In the genomic region with DNA sequence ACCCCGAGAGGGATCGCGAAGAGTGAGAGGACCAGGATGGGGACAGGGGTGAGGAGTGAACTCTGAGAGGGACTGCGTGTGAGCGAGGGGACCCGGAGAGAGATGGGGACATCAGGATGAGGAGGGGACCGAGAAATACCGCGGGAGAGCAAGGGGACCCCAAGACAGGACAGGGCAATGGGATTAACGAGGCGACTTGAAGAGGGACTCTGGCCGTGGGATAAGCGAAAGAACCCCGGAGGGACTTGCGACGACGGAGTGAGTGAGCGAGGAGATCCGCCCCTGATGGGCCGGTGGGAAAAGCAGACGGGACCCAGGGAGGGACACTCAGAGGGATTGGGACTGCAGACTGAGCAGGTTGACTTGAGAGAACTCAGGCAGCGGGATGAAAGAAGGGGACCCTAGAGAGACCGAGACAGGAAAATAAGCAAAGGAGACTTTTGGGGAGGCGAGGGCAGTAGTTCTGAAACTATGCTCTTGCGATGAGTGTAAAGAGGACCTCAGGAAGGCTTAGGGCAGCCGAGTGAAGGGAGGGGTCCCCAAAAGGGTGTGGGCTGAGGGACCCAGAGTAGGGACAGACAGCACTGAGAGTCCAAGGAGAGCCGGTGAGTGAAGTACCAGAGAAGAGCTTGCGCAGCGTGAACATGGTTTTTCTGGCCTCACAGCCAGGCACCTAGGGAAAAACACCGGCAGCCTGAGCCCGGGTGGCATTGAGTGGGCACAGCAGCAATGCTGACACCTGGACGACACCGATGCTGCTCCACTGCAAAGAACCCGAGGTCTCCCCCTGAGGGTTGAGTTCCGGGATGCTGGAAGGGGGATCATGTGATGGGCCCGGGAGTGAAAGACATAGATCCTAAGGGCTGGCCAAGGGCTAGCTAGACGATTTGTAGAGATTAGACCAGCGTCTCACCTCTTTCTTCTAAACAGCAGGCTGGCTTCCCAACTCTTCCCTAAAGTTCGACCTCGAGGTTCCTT, we compare ENCODE assay signal across 8 mouse cellular contexts. TPM values are rescaled to one million over a fixed set of nuclear protein-coding genes. Genes with fewer than 3 reads are reported as not detected.
A peak's percentile ranks its signal among the peaks of the same experiment; 100 is the strongest.
DNase-seq lines count a peak whose midpoint lies in the region; ATAC-seq and TF ChIP-seq lines count a peak whose summit lies in the region.

No protein-coding gene starts in this region.

- H3K27ac ChIP-seq in gastrocnemius, adult 2 months, result peak overlapping the region; percentile 85
- 0 out of 2 replicates have a peak overlapping the region, but pooled peaks have one; percentile 12 for H3K27ac ChIP-seq in MEL (ENCODE audit: control insufficient read depth, low read depth, low read length)
- H3K27ac ChIP-seq in forebrain, embryonic 11.5 days (ENCODE audit: low read depth, low read length), result no peak overlapping the region
- H3K27ac ChIP-seq in kidney, embryonic 16.5 days (ENCODE audit: low read length), result 0 out of 2 replicates have a peak overlapping the region, but pooled peaks have one; percentile 6
- no peak overlapping the region for H3K27ac ChIP-seq in midbrain, embryonic 16.5 days (ENCODE audit: low read length)

- no peak for TF ChIP-seq POLR2A in MEL (IDR thresholded peaks at IDR 0.05; ENCODE audit: control insufficient read depth in 1 of 2, insufficient read depth in 1 of 2, low read depth in 1 of 2, low read length in 2 of 2, poor library complexity in 1 of 2)

- peak overlapping the region; percentile 70 for H3K9ac ChIP-seq in MEL (ENCODE audit: control insufficient read depth, low read depth, low read length, poor library complexity, severe bottlenecking)
- peak overlapping the region; percentile 60 for H3K9ac ChIP-seq in forebrain, embryonic 11.5 days (ENCODE audit: low read length)
- peak overlapping the region; percentile 74 for H3K9ac ChIP-seq in kidney, embryonic 16.5 days (replicated peaks; ENCODE audit: low read length)
- peak overlapping the region; percentile 68 for H3K9ac ChIP-seq in midbrain, embryonic 16.5 days (ENCODE audit: low read depth, low read length)

- H3K36me3 ChIP-seq in MEL (ENCODE audit: control insufficient read depth in 1 of 2, insufficient read depth in 2 of 2, low read length in 2 of 2), result peaks cover 0 to 33% of the 10 kb centered on the region in 2 experiments; a peak in 2 of 4 replicates
- H3K36me3 ChIP-seq in forebrain, embryonic 11.5 days (ENCODE audit: control insufficient read depth, insufficient read depth, low read length), result no peaks in the 10 kb centered on the region
- no peaks in the 10 kb centered on the region for H3K36me3 ChIP-seq in kidney, embryonic 16.5 days (ENCODE audit: insufficient read depth, low read length)
- H3K36me3 ChIP-seq in midbrain, embryonic 16.5 days (ENCODE audit: control insufficient read depth, insufficient read depth, low read length), result no peaks in the 10 kb centered on the region

- H3K27me3 ChIP-seq in MEL (ENCODE audit: control insufficient read depth in 1 of 2, insufficient read depth in 2 of 2, low read length in 2 of 2), result no peaks in the 10 kb centered on the region
- H3K27me3 ChIP-seq in forebrain, embryonic 11.5 days (ENCODE audit: control insufficient read depth, insufficient read depth, low read length), result peaks cover 4% of the 10 kb centered on the region; the same call in 1 of the 2 replicates
- 0 out of 2 replicates have a peak, but pooled peaks cover 3% of the 10 kb centered on the region for H3K27me3 ChIP-seq in kidney, embryonic 16.5 days (ENCODE audit: insufficient read depth, low read length)
- peaks cover 9% of the 10 kb centered on the region for H3K27me3 ChIP-seq in midbrain, embryonic 16.5 days (ENCODE audit: control insufficient read depth, insufficient read depth, low read depth, low read length)

- peak overlapping the region; percentile 90 for H3K4me2 ChIP-seq in forebrain, embryonic 11.5 days (ENCODE audit: low read depth, low read length, severe bottlenecking)
- peak overlapping the region; percentile 80 for H3K4me2 ChIP-seq in kidney, embryonic 16.5 days (replicated peaks; ENCODE audit: low read depth, low read length)
- H3K4me2 ChIP-seq in midbrain, embryonic 16.5 days (ENCODE audit: low read length), result peak overlapping the region; percentile 98

- H3K9me3 ChIP-seq in MEL (replicated peaks; ENCODE audit: insufficient read depth, low read length), result no peaks in the 10 kb centered on the region
- H3K9me3 ChIP-seq in forebrain, embryonic 11.5 days (ENCODE audit: control insufficient read depth, low read length), result no peaks in the 10 kb centered on the region
- no peaks in the 10 kb centered on the region for H3K9me3 ChIP-seq in kidney, embryonic 16.5 days (ENCODE audit: low read length)
- no peaks in the 10 kb centered on the region for H3K9me3 ChIP-seq in midbrain, embryonic 16.5 days (replicated peaks; ENCODE audit: control insufficient read depth, low read length, poor library complexity, severe bottlenecking)

- TF ChIP-seq CTCF in gastrocnemius, adult 2 months (IDR thresholded peaks at IDR 0.05), result no peak
- TF ChIP-seq CTCF in MEL (IDR thresholded peaks at IDR 0.05 in 2 of 3, conservative IDR thresholded peaks at IDR 0.05 in 1 of 3; ENCODE audit: control insufficient read depth in 1 of 3, insufficient read depth in 1 of 3, low read depth in 2 of 3, low read length in 3 of 3, poor library complexity in 1 of 3, severe bottlenecking in 1 of 3), result no peak

- H3K79me2 ChIP-seq in MEL (ENCODE audit: control insufficient read depth, insufficient read depth, low read length, poor library complexity), result peaks cover 18% of the 10 kb centered on the region

- peak overlapping the region; percentile 97 for H3K4me3 ChIP-seq in gastrocnemius, adult 2 months
- H3K4me3 ChIP-seq in MEL (ENCODE audit: control insufficient read depth in 1 of 2, insufficient read depth in 1 of 2, low read depth in 2 of 2, low read length in 2 of 2), result peak overlapping the region; percentile 90 to 92
- H3K4me3 ChIP-seq in forebrain, embryonic 11.5 days (ENCODE audit: low read depth, low read length), result peak overlapping the region; percentile 72
- H3K4me3 ChIP-seq in kidney, embryonic 16.5 days (ENCODE audit: low read length), result peak overlapping the region; percentile 78
- peak overlapping the region; percentile 66 for H3K4me3 ChIP-seq in midbrain, embryonic 16.5 days (ENCODE audit: low read depth, low read length)

- under 1% methylated on average over 40 of the region's 40 CpGs for WGBS in forebrain, embryonic 11.5 days
- under 1% methylated on average over 40 of the region's 40 CpGs for WGBS in kidney, embryonic 16.5 days
- under 1% methylated on average over 40 of the region's 40 CpGs for WGBS in midbrain, embryonic 16.5 days

- peaks cover 10 to 29% of the 10 kb centered on the region in 2 experiments for H3K4me1 ChIP-seq in MEL (ENCODE audit: control insufficient read depth in 1 of 2, insufficient read depth in 2 of 2, low read length in 2 of 2)
- H3K4me1 ChIP-seq in forebrain, embryonic 11.5 days (replicated peaks; ENCODE audit: control insufficient read depth, insufficient read depth, low read length), result peaks cover 8% of the 10 kb centered on the region
- peaks cover 30% of the 10 kb centered on the region for H3K4me1 ChIP-seq in kidney, embryonic 16.5 days (ENCODE audit: insufficient read depth, low read length)
- H3K4me1 ChIP-seq in midbrain, embryonic 16.5 days (ENCODE audit: control insufficient read depth, insufficient read depth, low read length), result peaks cover 18% of the 10 kb centered on the region

- no peak for ATAC-seq in forebrain, embryonic 11.5 days (replicated peaks; ENCODE audit: low FRiP score)
- ATAC-seq in kidney, embryonic 16.5 days (ENCODE audit: low FRiP score, low TSS enrichment), result no peak
- ATAC-seq in midbrain, embryonic 16.5 days, result peak; percentile 50; the same call in 1 of the 2 replicates

- intact Hi-C loops in gastrocnemius, adult 2 months (cut with DNase I), result no loop called here
- intact Hi-C loops in gastrocnemius, postnatal 36 days (cut with DNase I), result loop anchor here (5.0 kb wide), 1 partner anchor 377 kb away; no protein-coding TSS in a partner anchor

- no peak for TF ChIP-seq EP300 in MEL (IDR thresholded peaks at IDR 0.05; ENCODE audit: low read depth in 1 of 2, low read length in 2 of 2)

- peak; percentile 25 for DNase-seq in gastrocnemius, adult 2 months
- no peak for DNase-seq in gastrocnemius, postnatal 36 days
- peak; percentile 60 for DNase-seq in MEL (ENCODE audit: low read depth, low spot score)
- peak; percentile 62 for DNase-seq in forebrain, embryonic 11.5 days (ENCODE audit: low spot score)
- no peak for DNase-seq in yolk sac, embryonic 10.5 days (ENCODE audit: low spot score)
- DNase-seq in urinary bladder, postnatal 14 days (ENCODE audit: low spot score), result no peak

- TF ChIP-seq RAD21 in MEL (IDR thresholded peaks at IDR 0.05; ENCODE audit: low read depth, low read length), result no peak

TF ChIP-seq in MEL, 35 proteins besides CTCF, POLR2A, EP300 and RAD21:
- TF ChIP-seq NRF1 (IDR thresholded peaks at IDR 0.05; ENCODE audit: insufficient read depth, low read depth, low read length, poor library complexity, severe bottlenecking), result no peak; the same call in 1 of the 2 replicates
- 0 out of 2 replicates have a peak, but pooled peaks have one; percentile 5 for TF ChIP-seq TCF12 (IDR thresholded peaks at IDR 0.05; ENCODE audit: low read depth, low read length)
- TF ChIP-seq USF1 (IDR thresholded peaks at IDR 0.05; ENCODE audit: low read depth, low read length), result peak; percentile 70
- TF ChIP-seq POLR2AphosphoS2 (IDR thresholded peaks at IDR 0.05; ENCODE audit: low read length), result no peak

RNA-seq across cellular contexts. Expression of gene Taok3, which starts 0.8 kb away (rescaled TPM):
- 1 to 10 TPM; 4.6 to 6.8 TPM for total RNA-seq in gastrocnemius, adult 2 months (2021)
- 1 to 10 TPM; 3.9 to 4.3 TPM for total RNA-seq in gastrocnemius, postnatal 36 days (2021)
- total RNA-seq in MEL (2012; rRNA removed), result 32.1 and 33.7 TPM in 2 replicates
- 10 to 100 TPM in 1 of 2 experiments, not detected in 1; 79.2 TPM for polyA plus RNA-seq in MEL (2012; ENCODE audit: insufficient read depth in 1 of 2, insufficient read length in 2 of 2, low read depth in 1 of 2, low replicate concordance in 2 of 2, missing spikeins in 1 of 2)
- 16.2 and 16.9 TPM in 2 replicates for polyA plus RNA-seq in forebrain, embryonic 11.5 days (2014; fragmentation: Nextera tagmentation; extraction: Ambion mirVana)
- polyA plus RNA-seq in kidney, embryonic 16.5 days (2015; fragmentation: Nextera tagmentation; extraction: Ambion mirVana), result 18.8 and 20.1 TPM in 2 replicates
- 67.1 and 69.2 TPM in 2 replicates for polyA plus RNA-seq in midbrain, embryonic 16.5 days (2015; fragmentation: Nextera tagmentation; extraction: Ambion mirVana)

RNA-seq across cellular contexts. Expression of gene Suds3, which starts 4.9 kb away (rescaled TPM):
- 10 to 100 TPM; 71.7 to 94.8 TPM for total RNA-seq in gastrocnemius, adult 2 months (2021)
- total RNA-seq in gastrocnemius, postnatal 36 days (2021), result 10 to 100 TPM; 70.7 to 72.4 TPM
- total RNA-seq in MEL (2012; rRNA removed), result 64.6 and 67.8 TPM in 2 replicates
- 100 to 1,000 TPM in 1 of 2 experiments, not detected in 1; 102 TPM for polyA plus RNA-seq in MEL (2012; ENCODE audit: insufficient read depth in 1 of 2, insufficient read length in 2 of 2, low read depth in 1 of 2, low replicate concordance in 2 of 2, missing spikeins in 1 of 2)
- polyA plus RNA-seq in forebrain, embryonic 11.5 days (2014; fragmentation: Nextera tagmentation; extraction: Ambion mirVana), result 51.8 and 52.1 TPM in 2 replicates
- polyA plus RNA-seq in kidney, embryonic 16.5 days (2015; fragmentation: Nextera tagmentation; extraction: Ambion mirVana), result 68.9 and 73.7 TPM in 2 replicates
- 82.3 and 83.6 TPM in 2 replicates for polyA plus RNA-seq in midbrain, embryonic 16.5 days (2015; fragmentation: Nextera tagmentation; extraction: Ambion mirVana)

Comparison
In these comparisons a context has a peak if more than half of its experiments do, and no peak if none do; other contexts are left out.
1. DNase-seq: peak in gastrocnemius, adult 2 months (single experiment), MEL (single experiment) and forebrain, embryonic 11.5 days (single experiment); none in gastrocnemius, postnatal 36 days (0 of 2), yolk sac, embryonic 10.5 days (single experiment) and urinary bladder, postnatal 14 days (single experiment).
2. H3K27ac ChIP-seq: peak in gastrocnemius, adult 2 months (single experiment), MEL (single experiment) and kidney, embryonic 16.5 days (single experiment); none in forebrain, embryonic 11.5 days (single experiment) and midbrain, embryonic 16.5 days (single experiment).
3. Peak in every context shown above with its lines, with median percentiles within 50 percentile points of each other: H3K4me3 ChIP-seq, H3K9ac ChIP-seq and H3K4me2 ChIP-seq.